Mouse (Mus musculus): Measurements from ENCODE around the gene Slc35d2. TPM values are rescaled to one million over a fixed set of nuclear protein-coding genes. Genes with fewer than 3 reads are reported as not detected.

Gene Slc35d2
- polyA plus RNA-seq (2015; fragmentation: Nextera tagmentation; extraction: Ambion mirVana), result 4.5 and 5.5 TPM in 2 replicates

DNA sequence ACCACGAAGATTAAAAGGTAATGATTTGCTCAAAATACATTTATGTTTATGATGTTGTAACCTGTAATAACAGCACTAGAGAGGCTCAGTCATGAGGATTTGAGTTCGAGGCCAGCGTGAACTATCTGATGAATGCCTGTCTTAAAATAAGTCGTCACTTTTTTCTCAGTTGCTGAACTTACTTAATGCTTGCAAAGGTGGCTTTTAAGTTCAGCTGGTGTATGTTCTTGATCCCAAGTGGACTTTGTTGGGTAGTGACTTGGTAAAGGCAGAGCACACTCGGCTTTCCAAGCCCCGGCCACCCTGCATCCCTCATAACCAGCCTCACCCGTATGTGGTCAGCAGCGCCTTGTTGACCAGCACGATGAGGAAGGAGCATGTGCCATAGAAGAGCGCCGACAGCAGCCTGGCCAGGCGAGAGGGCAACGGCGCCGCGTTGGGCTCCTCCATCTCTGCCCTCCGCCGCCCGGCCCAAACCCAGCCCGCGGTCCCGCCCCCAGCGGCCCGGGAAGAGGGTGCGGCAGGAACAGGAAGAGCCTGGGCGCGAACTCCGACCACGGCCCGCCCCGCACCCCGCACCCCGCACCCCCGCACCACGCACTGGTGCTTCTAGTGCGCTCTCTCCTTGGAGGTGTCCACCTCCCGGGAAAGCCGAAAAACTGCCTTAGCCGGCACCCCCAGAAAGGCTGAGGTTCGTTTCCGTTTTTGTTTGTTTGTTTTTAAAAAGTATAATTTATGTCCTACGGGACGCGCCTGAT is at the start of gene Slc35d2:
Gene Slc35d2 (minus strand): TSS at position 511 of the 758 bp plus-strand sequence.
- H3K9ac ChIP-seq, result peak within 1 kb of the TSS; percentile 90
- H3K4me2 ChIP-seq, result peak within 1 kb of the TSS; percentile 81
- ATAC-seq (ENCODE audit: extremely low read depth, insufficient number of reproducible peaks, low FRiP score, low TSS enrichment), result peak; percentile 72
- no peaks in the 10 kb centered on the region for H3K9me3 ChIP-seq
- no peaks in the 10 kb centered on the region for H3K27me3 ChIP-seq (replicated peaks)
- 7% methylated on average over 44 of the region's 44 CpGs for WGBS
- H3K4me1 ChIP-seq, result peaks cover 6% of the 10 kb centered on the region; the same call in 1 of the 2 replicates
- H3K4me3 ChIP-seq, result peak within 1 kb of the TSS; percentile 77
- H3K36me3 ChIP-seq, result peaks cover 13% of the 10 kb centered on the region
- H3K27ac ChIP-seq (replicated peaks), result peak within 1 kb of the TSS; percentile 56

DNA sequence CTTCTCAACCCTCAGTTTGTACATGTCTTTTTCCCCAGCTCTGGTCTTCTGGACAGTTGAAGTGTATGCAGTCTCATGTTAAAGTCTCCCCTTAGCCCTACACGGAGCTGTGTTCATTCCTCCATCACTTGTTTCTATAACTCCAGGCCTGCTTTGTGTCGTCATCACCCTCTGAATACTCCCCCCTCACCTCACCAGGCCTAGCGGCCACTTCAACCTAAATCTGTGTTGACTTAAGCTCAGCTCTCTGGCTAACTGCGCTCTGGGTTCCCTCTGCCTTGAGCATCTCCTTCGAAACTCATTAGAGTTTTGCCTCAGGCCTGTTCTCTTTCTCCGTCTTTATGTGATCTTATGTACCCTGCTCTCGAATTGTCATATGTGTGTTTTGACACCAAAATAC is 48.8 kb upstream of the Slc35d2 start:
- H3K27ac ChIP-seq (replicated peaks), result no peak overlapping the region
- 53% methylated on average over 7 of the region's 7 CpGs for WGBS
- H3K4me2 ChIP-seq, result no peak overlapping the region
- H3K27me3 ChIP-seq (replicated peaks), result no peaks in the 10 kb centered on the region
- H3K9ac ChIP-seq, result no peak overlapping the region
- H3K36me3 ChIP-seq, result peaks cover 93% of the 10 kb centered on the region
- H3K4me1 ChIP-seq, result peaks cover 12% of the 10 kb centered on the region
- ATAC-seq (ENCODE audit: extremely low read depth, insufficient number of reproducible peaks, low FRiP score, low TSS enrichment), result no peak
- no peak overlapping the region for H3K4me3 ChIP-seq
- 0 out of 2 replicates have a peak, but pooled peaks cover 4% of the 10 kb centered on the region for H3K9me3 ChIP-seq

DNA sequence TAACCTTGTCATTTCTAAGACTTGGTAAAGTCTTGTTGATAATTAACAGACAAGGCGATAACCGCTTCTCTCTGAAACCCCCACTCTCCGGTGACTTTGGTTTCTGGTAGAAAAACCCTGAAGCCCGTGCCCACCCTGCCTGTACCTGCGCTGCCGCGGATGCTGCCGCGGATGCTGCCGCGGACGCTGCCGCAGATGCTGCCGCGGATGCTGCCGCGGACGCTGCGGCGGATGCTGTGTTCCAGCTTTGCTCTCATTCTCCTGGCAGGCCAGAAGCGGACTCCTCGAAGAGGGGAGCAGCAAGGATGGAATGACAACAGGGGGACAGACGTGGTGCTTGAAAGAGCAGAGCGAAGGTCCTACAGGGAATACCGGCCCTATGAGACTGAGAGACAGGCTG is 40.6 kb upstream of the Slc35d2 start:
- Histone ChIP-seq H3K4me2 (no peak overlapping the region), H3K9ac (no peak overlapping the region), H3K4me3 (no peak overlapping the region), H3K27me3 (replicated peaks) (no peaks in the 10 kb centered on the region), H3K36me3 (peaks cover 89% of the 10 kb centered on the region), H3K27ac (replicated peaks) (no peak overlapping the region), H3K4me1 (peaks cover under 1% of the 10 kb centered on the region; the same call in 1 of the 2 replicates), H3K9me3 (peaks cover 64% of the 10 kb centered on the region)
- WGBS, result 94% methylated on average over 25 of the region's 25 CpGs
- ATAC-seq (ENCODE audit: extremely low read depth, insufficient number of reproducible peaks, low FRiP score, low TSS enrichment), result no peak

DNA sequence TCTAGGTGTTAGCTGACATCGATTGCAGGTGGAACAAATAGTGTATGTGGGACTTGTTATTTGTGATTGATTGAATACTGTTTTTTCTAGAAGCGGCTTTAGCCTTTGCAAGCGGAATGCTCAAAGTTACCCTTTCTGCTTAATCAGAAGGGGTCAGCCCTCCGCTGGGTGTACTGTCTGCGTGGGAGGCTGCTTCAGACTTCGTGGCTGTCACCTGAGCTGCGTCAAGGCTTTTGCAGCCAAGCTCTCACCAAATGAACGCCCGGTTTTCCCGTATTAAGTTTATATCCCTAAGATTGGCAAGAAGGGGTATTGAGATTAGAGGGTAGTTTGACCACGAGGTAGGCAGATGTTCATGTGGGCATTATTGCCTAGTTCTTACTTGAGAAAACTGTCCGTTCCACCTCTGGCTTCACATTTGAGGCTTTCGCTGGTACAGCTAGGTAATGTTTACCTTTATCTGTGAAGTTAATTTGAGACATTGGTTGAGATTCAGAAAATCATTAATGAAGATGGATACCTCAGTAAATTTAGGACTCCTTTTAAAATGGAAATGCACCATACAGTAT is 34.1 kb upstream of the Slc35d2 start:
- ATAC-seq (ENCODE audit: extremely low read depth, insufficient number of reproducible peaks, low FRiP score, low TSS enrichment), result no peak
- Histone ChIP-seq H3K27me3 (replicated peaks) (no peaks in the 10 kb centered on the region), H3K4me1 (peaks cover 27% of the 10 kb centered on the region), H3K9me3 (peaks cover 22% of the 10 kb centered on the region), H3K4me3 (peak overlapping the region; percentile 92), H3K4me2 (peak overlapping the region; percentile 97), H3K27ac (replicated peaks) (no peak overlapping the region), H3K36me3 (peaks cover 29% of the 10 kb centered on the region), H3K9ac (peak overlapping the region; percentile 96)
- 37% methylated on average over 13 of the region's 13 CpGs for WGBS

DNA sequence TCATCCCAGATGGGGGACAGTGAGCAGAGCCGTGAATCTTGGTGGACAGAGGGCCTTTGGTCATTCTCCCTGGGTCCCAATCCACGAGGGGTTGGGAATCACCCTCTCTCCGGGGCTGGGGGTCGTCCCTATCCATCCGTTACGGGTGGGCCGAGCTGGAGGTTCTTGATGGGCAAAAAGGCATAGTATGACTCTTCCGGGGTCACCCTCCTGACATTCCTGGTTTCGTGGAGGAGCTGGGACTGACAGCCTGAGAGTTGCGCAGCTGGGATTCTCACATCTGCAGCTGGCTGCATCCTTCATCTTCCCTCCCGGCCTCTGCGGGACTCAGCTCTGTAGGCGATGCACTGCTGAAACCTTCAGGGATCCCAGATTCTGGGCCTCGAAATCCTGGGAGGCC is 33.5 kb upstream of the Slc35d2 start:
- Histone ChIP-seq H3K9ac (peak overlapping the region; percentile 96), H3K27me3 (replicated peaks) (no peaks in the 10 kb centered on the region), H3K9me3 (peaks cover 19% of the 10 kb centered on the region), H3K4me2 (peak overlapping the region; percentile 97), H3K4me3 (peak overlapping the region; percentile 92), H3K27ac (replicated peaks) (peak overlapping the region; percentile 93), H3K36me3 (peaks cover 26% of the 10 kb centered on the region), H3K4me1 (peaks cover 27% of the 10 kb centered on the region)
- no peak for ATAC-seq (ENCODE audit: extremely low read depth, insufficient number of reproducible peaks, low FRiP score, low TSS enrichment)
- 4% methylated on average over 14 of the region's 14 CpGs for WGBS

DNA sequence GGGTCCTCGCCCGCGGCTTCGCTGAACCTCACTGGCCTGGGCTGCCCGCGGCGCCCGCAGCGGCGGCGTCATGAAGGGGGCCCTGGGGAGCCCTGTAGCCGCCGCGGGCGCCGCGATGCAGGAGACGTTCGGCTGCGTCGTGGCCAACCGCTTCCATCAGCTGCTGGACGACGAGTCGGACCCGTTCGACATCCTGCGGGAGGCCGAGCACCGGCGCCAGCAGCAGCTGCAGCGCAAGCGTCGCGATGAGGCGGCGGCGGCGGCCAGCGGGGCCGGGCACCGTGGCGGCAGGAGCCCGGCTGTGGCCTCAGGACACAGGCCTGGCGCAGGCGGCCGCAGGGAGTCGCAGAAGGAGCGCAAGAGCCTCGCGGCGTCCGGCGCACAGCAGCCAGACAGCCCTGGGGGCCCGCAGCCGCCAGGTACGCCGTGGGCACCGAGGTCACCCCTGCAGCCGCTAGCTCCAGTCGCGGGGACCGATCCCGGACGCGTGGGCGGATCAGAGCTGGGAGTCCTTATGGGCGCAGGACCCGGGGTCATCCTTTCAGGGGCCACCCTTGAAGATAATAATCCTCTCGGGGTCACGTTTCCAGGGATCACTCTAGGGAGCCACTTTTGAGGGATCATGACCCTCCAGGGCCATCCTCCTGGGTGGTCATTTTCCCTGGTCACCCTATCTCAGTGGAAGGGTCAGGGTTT is 32.9 kb upstream of the Slc35d2 start:
- Histone ChIP-seq H3K27ac (replicated peaks) (peak overlapping the region; percentile 93), H3K9ac (peak overlapping the region; percentile 96), H3K4me3 (peak overlapping the region; percentile 92), H3K27me3 (replicated peaks) (no peaks in the 10 kb centered on the region), H3K9me3 (0 out of 2 replicates have a peak, but pooled peaks cover 14% of the 10 kb centered on the region), H3K4me1 (peaks cover 27% of the 10 kb centered on the region), H3K36me3 (peaks cover 20% of the 10 kb centered on the region), H3K4me2 (peak overlapping the region; percentile 97)
- WGBS, result 0% methylated on average over 70 of the region's 71 CpGs
- ATAC-seq (ENCODE audit: extremely low read depth, insufficient number of reproducible peaks, low FRiP score, low TSS enrichment), result peak; percentile 43

DNA sequence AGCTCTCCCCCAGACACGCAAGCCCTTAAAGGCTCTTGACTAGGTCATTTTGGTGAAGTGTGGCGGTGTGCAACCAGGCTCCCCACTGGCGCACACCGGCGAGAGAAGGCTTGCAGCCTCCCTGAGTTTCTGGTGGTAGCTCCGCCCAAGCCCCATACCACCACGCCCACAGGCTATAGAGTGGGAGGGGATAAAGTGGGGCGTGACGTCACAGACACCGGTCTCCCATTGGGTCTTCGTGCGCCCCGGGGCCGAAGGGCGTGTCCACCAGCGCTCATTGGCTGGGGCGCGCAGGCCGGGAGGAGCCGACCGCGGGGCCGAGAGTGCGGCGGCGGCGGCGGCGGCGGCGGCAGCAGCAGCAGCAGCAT is 32.4 kb upstream of the Slc35d2 start, which contains the start of gene Habp4:
Gene Habp4 (plus strand): TSS at position 277 of the 368 bp plus-strand sequence.
- no peaks in the 10 kb centered on the region for H3K27me3 ChIP-seq (replicated peaks)
- WGBS, result under 1% methylated on average over 25 of the region's 31 CpGs
- peak within 1 kb of the TSS; percentile 96 for H3K9ac ChIP-seq
- H3K9me3 ChIP-seq, result 0 out of 2 replicates have a peak, but pooled peaks cover 8% of the 10 kb centered on the region
- peak within 1 kb of the TSS; percentile 92 for H3K4me3 ChIP-seq
- H3K4me1 ChIP-seq, result peaks cover 27% of the 10 kb centered on the region
- peak; percentile 99 for ATAC-seq (ENCODE audit: extremely low read depth, insufficient number of reproducible peaks, low FRiP score, low TSS enrichment)
- H3K4me2 ChIP-seq, result peak within 1 kb of the TSS; percentile 97
- H3K27ac ChIP-seq (replicated peaks), result peak within 1 kb of the TSS; percentile 93
- H3K36me3 ChIP-seq, result peaks cover 15% of the 10 kb centered on the region

DNA sequence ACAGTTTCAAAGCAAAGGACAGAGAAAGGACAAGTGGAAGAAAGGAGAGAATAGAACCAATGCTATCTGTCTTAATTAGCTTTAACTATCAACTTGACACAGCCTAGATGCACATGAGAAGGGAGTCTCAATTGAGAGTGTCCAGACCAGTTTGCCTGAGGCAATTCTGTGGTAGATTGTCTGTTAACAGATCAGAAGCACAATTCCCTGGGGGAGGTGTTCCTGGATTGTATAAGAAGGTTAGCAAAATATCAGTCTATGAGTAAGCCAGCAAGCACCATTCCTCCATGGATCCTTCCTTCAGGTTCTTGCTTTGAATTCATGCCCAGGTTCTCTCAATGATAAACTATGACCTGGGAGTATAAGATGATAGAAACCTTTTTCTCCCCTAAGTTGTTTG is 27.8 kb upstream of the Slc35d2 start:
- ATAC-seq (ENCODE audit: extremely low read depth, insufficient number of reproducible peaks, low FRiP score, low TSS enrichment), result no peak
- Histone ChIP-seq H3K27ac (replicated peaks) (no peak overlapping the region), H3K4me1 (peaks cover 34% of the 10 kb centered on the region), H3K9me3 (no peaks in the 10 kb centered on the region), H3K27me3 (replicated peaks) (no peaks in the 10 kb centered on the region), H3K4me3 (no peak overlapping the region), H3K9ac (no peak overlapping the region), H3K36me3 (no peaks in the 10 kb centered on the region), H3K4me2 (no peak overlapping the region)

DNA sequence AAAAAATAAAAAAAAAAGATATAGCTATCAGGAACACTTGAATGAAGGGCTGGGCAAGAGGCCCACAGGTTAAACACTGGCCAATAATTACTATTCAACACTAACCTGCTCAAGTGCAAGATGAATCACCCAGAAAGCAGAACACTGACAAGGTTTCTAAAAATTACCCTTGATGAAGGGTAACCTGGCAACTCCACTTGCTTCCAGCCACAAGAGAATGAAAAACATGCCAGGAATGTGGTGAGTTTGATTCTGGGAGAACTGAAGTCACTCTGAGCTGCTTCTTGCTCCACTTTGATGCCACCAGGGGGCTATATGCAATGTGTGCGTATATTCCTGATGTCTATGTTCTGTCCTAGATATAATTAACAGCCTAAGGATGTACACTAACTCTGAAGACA is 26.0 kb upstream of the Slc35d2 start:
- ATAC-seq (ENCODE audit: extremely low read depth, insufficient number of reproducible peaks, low FRiP score, low TSS enrichment), result no peak
- 3% methylated on average over 1 of the region's 1 CpGs for WGBS
- peak overlapping the region; percentile 90 for H3K27ac ChIP-seq (replicated peaks)
- peaks cover 39% of the 10 kb centered on the region for H3K4me1 ChIP-seq
- peak overlapping the region; percentile 38; the same call in 1 of the 2 replicates for H3K9ac ChIP-seq
- no peaks in the 10 kb centered on the region for H3K9me3 ChIP-seq
- peak overlapping the region; percentile 95 for H3K4me2 ChIP-seq
- peak overlapping the region; percentile 94; the same call in 1 of the 2 replicates for H3K4me3 ChIP-seq
- H3K36me3 ChIP-seq, result no peaks in the 10 kb centered on the region
- no peaks in the 10 kb centered on the region for H3K27me3 ChIP-seq (replicated peaks)

DNA sequence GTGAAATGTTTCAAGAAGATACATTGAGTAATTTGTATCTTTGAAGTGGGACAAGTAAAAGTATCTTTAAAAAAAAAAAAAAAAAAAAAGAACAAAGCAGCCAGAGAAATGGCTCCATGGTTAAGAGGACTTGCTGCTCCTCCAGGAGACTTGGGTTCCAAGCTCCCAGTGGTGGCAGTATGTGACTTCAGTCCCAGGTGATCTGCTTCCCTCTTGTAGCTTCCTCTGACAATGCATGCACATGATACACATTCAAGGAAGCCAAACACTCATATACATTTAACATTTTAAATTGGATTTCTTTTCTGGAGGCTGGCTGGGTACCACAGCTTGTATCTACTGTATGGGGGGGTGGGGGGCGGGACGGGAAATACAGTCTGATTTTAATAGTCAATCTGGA is 25.5 kb upstream of the Slc35d2 start:
- Histone ChIP-seq H3K27me3 (replicated peaks) (no peaks in the 10 kb centered on the region), H3K27ac (replicated peaks) (peak overlapping the region; percentile 90), H3K4me1 (peaks cover 44% of the 10 kb centered on the region), H3K4me2 (peak overlapping the region; percentile 95), H3K9me3 (no peaks in the 10 kb centered on the region), H3K9ac (no peak overlapping the region), H3K36me3 (no peaks in the 10 kb centered on the region), H3K4me3 (peak overlapping the region; percentile 94)
- no peak for ATAC-seq (ENCODE audit: extremely low read depth, insufficient number of reproducible peaks, low FRiP score, low TSS enrichment)
- WGBS, result 38% methylated on average over 2 of the region's 2 CpGs

DNA sequence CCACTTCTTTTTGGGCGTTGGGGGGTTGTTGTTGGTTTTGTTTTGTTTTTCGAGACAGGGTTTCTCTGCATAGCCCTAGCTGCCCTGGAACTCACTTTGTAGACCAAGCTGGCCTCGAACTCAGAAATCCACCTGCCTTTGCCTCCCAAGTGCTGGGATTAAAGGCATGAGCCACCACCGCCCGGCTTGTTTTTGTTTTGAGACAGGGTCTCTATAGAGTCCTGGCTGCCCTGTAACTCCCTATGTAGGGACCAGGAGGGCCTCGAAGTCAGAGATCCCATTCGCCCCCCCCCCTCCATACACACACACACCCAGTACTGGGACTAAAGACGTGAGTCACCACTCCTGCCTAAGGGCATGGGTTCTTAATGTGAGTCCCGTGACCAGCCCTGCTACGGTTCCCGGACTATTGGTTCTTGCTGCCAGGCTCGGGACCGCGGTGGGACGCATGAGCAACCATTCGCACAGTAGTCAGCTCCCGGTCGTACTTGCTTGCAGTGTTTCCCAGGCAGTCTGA is 24.6 kb upstream of the Slc35d2 start:
- Histone ChIP-seq H3K36me3 (no peaks in the 10 kb centered on the region), H3K4me1 (peaks cover 50% of the 10 kb centered on the region), H3K9me3 (no peaks in the 10 kb centered on the region), H3K4me3 (peak overlapping the region; percentile 94), H3K4me2 (peak overlapping the region; percentile 95), H3K27me3 (replicated peaks) (no peaks in the 10 kb centered on the region), H3K9ac (peak overlapping the region; percentile 80), H3K27ac (replicated peaks) (peak overlapping the region; percentile 90)
- WGBS, result 1% methylated on average over 18 of the region's 18 CpGs
- ATAC-seq (ENCODE audit: extremely low read depth, insufficient number of reproducible peaks, low FRiP score, low TSS enrichment), result peak; percentile 52
